Comparison of ENCODE assay signal across 8 mouse cellular contexts in genomic region chr7:140137135-140138020, GRCm38 (mm10). TPM values are rescaled to one million over a fixed set of nuclear protein-coding genes. Genes with fewer than 3 reads are reported as not detected.
DNase-seq lines count a peak whose midpoint lies in the region; ATAC-seq and TF ChIP-seq lines count a peak whose summit lies in the region.

TSS of gene Mtg1 (plus strand) at chr7:140137564.

- peak within 1 kb of the TSS; percentile 92 for H3K4me2 ChIP-seq in hindbrain, postnatal 0 days (ENCODE audit: low read depth, low read length)

- H3K9ac ChIP-seq in hindbrain, postnatal 0 days (replicated peaks; ENCODE audit: low read length) = peak within 1 kb of the TSS; percentile 76

- WGBS in hindbrain, postnatal 0 days = 2% methylated on average over 39 of the region's 39 CpGs

- no peak for TF ChIP-seq CTCF in gastrocnemius, adult 2 months (IDR thresholded peaks at IDR 0.05)
- peak; percentile 4; the same call in 1 of the 2 replicates for TF ChIP-seq CTCF in hindbrain, postnatal 0 days (IDR thresholded peaks at IDR 0.05; ENCODE audit: low read depth)
- TF ChIP-seq CTCF in left cerebral cortex, adult 2 months (IDR thresholded peaks at IDR 0.05) = no peak

- intact Hi-C loops in gastrocnemius, adult 2 months (cut with DNase I) = no loop called here
- intact Hi-C loops in left cerebral cortex, adult 2 months (cut with DNase I) = loop anchor here (1.0 kb wide), 1 partner anchor 35 kb away; the partner anchor contains the start of gene Fuom

- no peaks in the 10 kb centered on the region for H3K27me3 ChIP-seq in hindbrain, postnatal 0 days (ENCODE audit: insufficient read depth, low read length)

- ATAC-seq in hindbrain, postnatal 0 days = peak; percentile 98
- peak; percentile 80 for ATAC-seq in megakaryocyte, adult 5-6 weeks (ENCODE audit: poor library complexity, severe bottlenecking)

- H3K36me3 ChIP-seq in hindbrain, postnatal 0 days (ENCODE audit: insufficient read depth, low read length) = no peaks in the 10 kb centered on the region

- H3K27ac ChIP-seq in gastrocnemius, adult 2 months = peak within 1 kb of the TSS; percentile 98
- peak within 1 kb of the TSS; percentile 90 for H3K27ac ChIP-seq in hindbrain, postnatal 0 days
- H3K27ac ChIP-seq in left cerebral cortex, adult 2 months = peak within 1 kb of the TSS; percentile 96

- DNase-seq in WW6 (ENCODE audit: low read depth, low spot score) = peak; percentile 90
- peak; percentile 96 to 98 for DNase-seq in cerebellum, postnatal 4 days (ENCODE audit: low spot score in 2 of 2)
- DNase-seq in gastrocnemius, adult 2 months = peak; percentile 98
- peak; percentile 98 for DNase-seq in hindbrain, postnatal 0 days (ENCODE audit: low spot score)
- peak; percentile 97 to 98 for DNase-seq in left cerebral cortex, adult 2 months (ENCODE audit: extremely low spot score in 1 of 2, low spot score in 2 of 2)
- peak; percentile 97 to 99 for DNase-seq in right cerebral cortex, adult 2 months (ENCODE audit: low spot score in 2 of 2)
- DNase-seq in urinary bladder, postnatal 14 days (ENCODE audit: low spot score) = peak; percentile 95

- H3K4me3 ChIP-seq in gastrocnemius, adult 2 months = peak within 1 kb of the TSS; percentile 97
- peak within 1 kb of the TSS; percentile 61 for H3K4me3 ChIP-seq in hindbrain, postnatal 0 days (ENCODE audit: low read length)
- peak within 1 kb of the TSS; percentile 80 for H3K4me3 ChIP-seq in left cerebral cortex, adult 2 months

- H3K4me1 ChIP-seq in hindbrain, postnatal 0 days (ENCODE audit: insufficient read depth, low read length) = peaks cover 3% of the 10 kb centered on the region; the same call in 1 of the 2 replicates

- no peaks in the 10 kb centered on the region for H3K9me3 ChIP-seq in hindbrain, postnatal 0 days (ENCODE audit: low read length)

RNA-seq across cellular contexts. Expression of gene Mtg1, which starts in this region (rescaled TPM):
- total RNA-seq in gastrocnemius, adult 2 months (2021) = 10 to 100 TPM; 26.5 to 33.2 TPM
- 6.4 and 7.2 TPM in 2 replicates for total RNA-seq in hindbrain, postnatal 0 days (2014; rRNA removed)
- polyA plus RNA-seq in hindbrain, postnatal 0 days (2015; fragmentation: Nextera tagmentation; extraction: Ambion mirVana) = 32.6 and 33.5 TPM in 2 replicates
- 10 to 100 TPM; 21.0 to 21.5 TPM for total RNA-seq in left cerebral cortex, adult 2 months (2021)
- 10.2 and 17.4 TPM in 2 replicates for total RNA-seq in megakaryocyte, adult 5-6 weeks (2015)
- total RNA-seq in megakaryocyte, adult 5-6 weeks (2017) = 5.9 and 14.4 TPM in 2 replicates

Comparison
In these comparisons a context has a peak if more than half of its experiments do, and no peak if none do; other contexts are left out.
1. Peak in every context shown above with its lines: DNase-seq, ATAC-seq, H3K4me3 ChIP-seq and H3K27ac ChIP-seq.